Mouse (Mus musculus): ENCODE data around the gene Ccl12.

- TF ChIP-seq GATA1 (IDR thresholded peaks at IDR 0.05; ENCODE audit: low read length) (no peak), TAL1 (IDR thresholded peaks at IDR 0.05; ENCODE audit: low read length) (no peak)
These were observed 17.3 kb upstream of the Ccl12 start for GRCm38 (mm10) chr11:82084360-82084759.

Measured in erythroblast, embryonic 14.5 days (primary cell).